9 mouse cellular contexts compared by ENCODE assay signal in the genomic region with DNA sequence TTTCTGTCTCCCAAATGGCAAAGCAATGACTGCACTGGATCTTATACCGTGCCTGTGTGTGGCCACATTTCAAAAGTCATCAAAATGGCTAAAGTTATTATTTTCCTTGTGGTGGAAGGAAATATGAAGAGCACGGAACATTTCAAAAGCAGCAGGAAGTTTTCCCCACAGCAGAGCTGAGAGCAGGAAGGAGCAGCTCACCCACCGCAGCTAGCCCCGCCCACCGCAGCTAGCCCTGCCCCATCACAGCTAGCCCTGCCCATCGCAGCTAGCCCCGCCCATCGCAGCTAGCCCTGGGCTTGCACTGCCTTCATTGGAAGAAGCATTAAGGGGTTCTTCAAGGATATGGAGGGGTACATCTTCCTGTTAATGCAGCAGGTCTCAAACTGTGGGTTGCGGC.
DNase-seq lines count a peak whose midpoint lies in the region; ATAC-seq lines count a peak whose summit lies in the region.
"Had no signal": no experiment of that assay in that cellular context is flagged by ENCODE, and none has a peak within 500 bp of the region (broad histone marks: within the 10 kb centered on the region; RNA-seq: fewer than 3 reads in every experiment).

No protein-coding gene starts in this region.

- peaks cover 5% of the 10 kb centered on the region for H3K4me1 ChIP-seq in hindbrain, embryonic 13.5 days (replicated peaks)

- H3K36me3 ChIP-seq in hindbrain, embryonic 13.5 days = peaks cover 7% of the 10 kb centered on the region
- H3K36me3 ChIP-seq: neural tube, embryonic 15.5 days had no signal

- H3K9me3 ChIP-seq in hindbrain, embryonic 13.5 days = no peaks in the 10 kb centered on the region
- H3K9me3 ChIP-seq: neural tube, embryonic 15.5 days had no signal

- no peak overlapping the region for H3K4me2 ChIP-seq in hindbrain, embryonic 13.5 days
- H3K4me2 ChIP-seq: neural tube, embryonic 15.5 days had no signal

- ATAC-seq in hematopoietic stem cell, adult 5-6 weeks (replicated peaks in 1 of 2; ENCODE audit: insufficient read depth in 1 of 2, low FRiP score in 2 of 2, low TSS enrichment in 1 of 2, low read depth in 1 of 2, poor library complexity in 2 of 2, severe bottlenecking in 2 of 2) = peak; percentile 63 to 77
- no peak for ATAC-seq in hindbrain, embryonic 13.5 days (ENCODE audit: low FRiP score)

- 59% methylated on average over 9 of the region's 9 CpGs for WGBS in hindbrain, embryonic 13.5 days

- intact Hi-C loops in left cerebral cortex, postnatal 14 days (cut with DNase I) = no loop called here

- H3K9ac ChIP-seq in hindbrain, embryonic 13.5 days = no peak overlapping the region
- H3K9ac ChIP-seq: neural tube, embryonic 15.5 days had no signal

- no peaks in the 10 kb centered on the region for H3K27me3 ChIP-seq in hindbrain, embryonic 13.5 days
- H3K27me3 ChIP-seq: neural tube, embryonic 15.5 days had no signal

- H3K4me3 ChIP-seq in hindbrain, embryonic 13.5 days = no peak overlapping the region
- H3K4me3 ChIP-seq: layer of hippocampus, adult 2 months; neural tube, embryonic 15.5 days had no signal

- peak; percentile 25 for DNase-seq in 3134 (ENCODE audit: extremely low read depth, insufficient read length, low spot score)
- DNase-seq in B cell, adult 2 months = peak; percentile 50 to 53
- peak; percentile 12 for DNase-seq in mesoderm, embryonic 11.5 days (ENCODE audit: low read depth, low spot score)
- DNase-seq in left cerebral cortex, postnatal 14 days (ENCODE audit: low spot score in 2 of 2) = no peak
- DNase-seq in left cerebral cortex, adult 8-10 months (ENCODE audit: low spot score in 2 of 2) = no peak

- H3K27ac ChIP-seq in hindbrain, embryonic 13.5 days = no peak overlapping the region
- H3K27ac ChIP-seq: layer of hippocampus, adult 2 months; neural tube, embryonic 15.5 days had no signal

Comparison
In these comparisons a context has a peak if more than half of its experiments do, and no peak if none do; other contexts are left out.
1. DNase-seq: peak in 3134 (single experiment), B cell, adult 2 months (2 of 2) and mesoderm, embryonic 11.5 days (single experiment); none in left cerebral cortex, postnatal 14 days (0 of 2) and left cerebral cortex, adult 8-10 months (0 of 2).